Mouse (Mus musculus) G1E (cell line): ENCODE results near the gene Slc4a4.

Experiments used
- CTCF ChIP-seq: IDR thresholded peaks from 2 replicates; pipeline ENCODE4 v1.5.1; 2012; ENCODE audit warnings: low read depth, low read length, inconsistent platforms, mixed read lengths
- GATA1 ChIP-seq: IDR thresholded peaks from 2 replicates; pipeline ENCODE4 v1.6.1; 2012; ENCODE audit warnings: borderline replicate concordance, low read length, inconsistent platforms, mixed read lengths
- GATA2 ChIP-seq: IDR thresholded peaks from 2 replicates; pipeline ENCODE4 v1.6.1; 2012; ENCODE audit warnings: low read depth, low read length, inconsistent platforms, borderline replicate concordance
- POLR2AphosphoS5 ChIP-seq: IDR thresholded peaks from 2 replicates; pipeline ENCODE4 v1.6.1; 2012; ENCODE audit warnings: low read depth, low read length, inconsistent platforms; ENCODE audit not compliant: insufficient replicate concordance
- TAL1 ChIP-seq: conservative IDR thresholded peaks from 2 replicates; pipeline ENCODE4 v1.6.1; 2012; ENCODE audit warnings: low read depth, low read length, inconsistent platforms, mixed read lengths

DNA sequence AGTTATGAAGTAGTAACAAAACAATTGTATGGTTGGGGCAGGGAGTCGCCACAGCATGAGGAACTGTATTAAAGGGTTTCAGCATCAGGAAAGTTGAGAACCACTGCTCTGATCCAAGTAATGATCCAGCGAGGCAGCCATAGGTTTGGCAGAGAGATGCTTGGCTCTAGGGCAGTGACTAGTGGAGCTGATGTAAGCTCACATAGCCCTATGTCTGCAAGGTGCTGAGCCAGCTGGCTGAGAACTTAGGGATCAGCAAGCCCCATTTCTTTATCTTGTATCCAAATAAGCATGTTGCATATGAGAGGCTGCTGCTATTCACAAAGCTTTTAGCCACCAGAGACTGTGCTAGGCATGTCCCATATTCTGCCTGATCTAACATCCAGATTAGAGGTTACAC, 259.7 kb downstream of the Slc4a4 start:
- TF ChIP-seq CTCF: no peak
- no peak for TF ChIP-seq GATA1
- TF ChIP-seq POLR2AphosphoS5: no peak
- no peak for TF ChIP-seq TAL1
- no peak for TF ChIP-seq GATA2
